Mouse (Mus musculus) ES-Bruce4 (cell line): ENCODE measurements around the gene Fxr2. TPM values are rescaled to one million over a fixed set of nuclear protein-coding genes. Genes with fewer than 3 reads are reported as not detected.
"Not testable (repeated sequence)": the region's sequence is repeated elsewhere in the genome, so short reads cannot be mapped to it uniquely, and the experiment has no call there.

Source experiments
- H3K27ac ChIP-seq: 2 replicates; pipeline ENCODE4 v1.5.1; 2012; ENCODE audit warnings: low read length, inconsistent platforms; ENCODE audit not compliant: insufficient read depth
- H3K27me3 ChIP-seq: 2 replicates; pipeline ENCODE4 v1.6.1; 2012; ENCODE audit warnings: mild to moderate bottlenecking, low read length, inconsistent platforms; ENCODE audit not compliant: control insufficient read depth, poor library complexity, insufficient read depth, severe bottlenecking
- H3K36me3 ChIP-seq: 2 replicates; pipeline ENCODE4 v1.6.1; 2012; ENCODE audit warnings: inconsistent platforms, mild to moderate bottlenecking, low read length, moderate library complexity; ENCODE audit not compliant: control insufficient read depth, poor library complexity, insufficient read depth, severe bottlenecking
- H3K4me1 ChIP-seq: one replicate; pipeline ENCODE4 v1.8.1; 2011; ENCODE audit warnings: low read length; ENCODE audit not compliant: control insufficient read depth, insufficient read depth
- H3K4me3 ChIP-seq: 2 replicates; pipeline ENCODE4 v1.5.1; 2011; ENCODE audit warnings: low read depth, mild to moderate bottlenecking, low read length
- H3K9ac ChIP-seq: 2 replicates; pipeline ENCODE4 v1.6.1; 2012; ENCODE audit warnings: low read depth, mild to moderate bottlenecking, inconsistent platforms; ENCODE audit not compliant: poor library complexity, severe bottlenecking
- H3K9me3 ChIP-seq: replicated peaks from 2 replicates; pipeline ENCODE4 v1.6.1; 2012; ENCODE audit warnings: mild to moderate bottlenecking, low read length, inconsistent platforms; ENCODE audit not compliant: control insufficient read depth, poor library complexity, insufficient read depth, severe bottlenecking
- CTCF ChIP-seq: IDR thresholded peaks from one replicate; pipeline ENCODE4 v1.8.1; 2011; ENCODE audit warnings: low read depth, low read length
- EP300 ChIP-seq: IDR thresholded peaks from 2 replicates; pipeline ENCODE4 v1.6.1; 2011; ENCODE audit warnings: low read depth, low read length; ENCODE audit not compliant: insufficient read depth
- POLR2A ChIP-seq: IDR thresholded peaks from one replicate; pipeline ENCODE4 v1.8.1; 2011; ENCODE audit warnings: low read length; ENCODE audit not compliant: insufficient read depth
- polyA plus RNA-seq: library from polyadenylated mRNA; stranded (reverse); fragments of >200 nt; gene quantifications from 2 replicates; pipeline ENCODE4 v1.2.4, GENCODE M21; 2011; ENCODE audit warnings: low read depth; ENCODE audit not compliant: missing spikeins, insufficient read depth, insufficient read length

The Fxr2 gene
- polyA plus RNA-seq, 1 experiment: 170 TPM

- H3K27ac ChIP-seq: no peak overlapping the region
- no peak overlapping the region for H3K9ac ChIP-seq
- peaks cover 3% of the 10 kb centered on the region for H3K4me1 ChIP-seq
- H3K36me3 ChIP-seq: no peaks in the 10 kb centered on the region
- no peaks in the 10 kb centered on the region for H3K9me3 ChIP-seq
- H3K4me3 ChIP-seq: no peak overlapping the region
- TF ChIP-seq CTCF (no peak), POLR2A (no peak)
- H3K27me3 ChIP-seq: no peaks in the 10 kb centered on the region
These were observed 16.0 kb upstream of the Fxr2 start for GRCm38 (mm10) chr11:69616781-69617180.

GRCm38 (mm10) chr11:69617805-69618204 is 15.0 kb upstream of the Fxr2 start, which contains the start of gene Shbg:
TSS of gene Shbg (minus strand) at chr11:69617905.
- no peak within 1 kb of the TSS for H3K4me3 ChIP-seq
- no peak within 1 kb of the TSS for H3K9ac ChIP-seq
- H3K27me3 ChIP-seq: no peaks in the 10 kb centered on the region
- no peak for TF ChIP-seq EP300
- TF ChIP-seq POLR2A: no peak
- no peak for TF ChIP-seq CTCF
- no peaks in the 10 kb centered on the region for H3K36me3 ChIP-seq
- H3K9me3 ChIP-seq: no peaks in the 10 kb centered on the region
- H3K4me1 ChIP-seq: peaks cover 3% of the 10 kb centered on the region
- H3K27ac ChIP-seq: no peak within 1 kb of the TSS

GRCm38 (mm10) chr11:69620394-69621081 is 12.3 kb upstream of the Fxr2 start:
- H3K9me3 ChIP-seq: no peaks in the 10 kb centered on the region
- H3K27ac ChIP-seq: no peak overlapping the region
- H3K36me3 ChIP-seq: no peaks in the 10 kb centered on the region
- no peak overlapping the region for H3K9ac ChIP-seq
- no peaks in the 10 kb centered on the region for H3K4me1 ChIP-seq
- no peak overlapping the region for H3K4me3 ChIP-seq
- no peak for TF ChIP-seq CTCF
- no peak for TF ChIP-seq POLR2A
- TF ChIP-seq EP300: no peak
- no peaks in the 10 kb centered on the region for H3K27me3 ChIP-seq

- Histone ChIP-seq H3K36me3 (no peaks in the 10 kb centered on the region), H3K9ac (peak within 1 kb of the TSS; percentile 55), H3K27me3 (no peaks in the 10 kb centered on the region), H3K4me3 (peak within 1 kb of the TSS; percentile 71), H3K27ac (no peak within 1 kb of the TSS), H3K9me3 (no peaks in the 10 kb centered on the region), H3K4me1 (no peaks in the 10 kb centered on the region)
- TF ChIP-seq EP300 (no peak), POLR2A (no peak), CTCF (no peak)
These were observed 11.1 kb upstream of the Fxr2 start, which contains the start of gene Sat2 for GRCm38 (mm10) chr11:69621571-69622268. TSS of gene Sat2 (plus strand) at chr11:69622024.

GRCm38 (mm10) chr11:69622406-69622805 is 10.4 kb upstream of the Fxr2 start:
- Histone ChIP-seq H3K9ac (peak overlapping the region; percentile 55), H3K4me3 (peak overlapping the region; percentile 71), H3K9me3 (no peaks in the 10 kb centered on the region), H3K4me1 (no peaks in the 10 kb centered on the region), H3K36me3 (no peaks in the 10 kb centered on the region), H3K27ac (no peak overlapping the region), H3K27me3 (no peaks in the 10 kb centered on the region)
- TF ChIP-seq POLR2A (no peak), CTCF (no peak), EP300 (no peak)

- Histone ChIP-seq H3K9me3 (no peaks in the 10 kb centered on the region), H3K4me1 (no peaks in the 10 kb centered on the region), H3K36me3 (no peaks in the 10 kb centered on the region), H3K27ac (no peak overlapping the region), H3K4me3 (peak overlapping the region; percentile 71), H3K9ac (peak overlapping the region; percentile 68), H3K27me3 (no peaks in the 10 kb centered on the region)
- TF ChIP-seq POLR2A (no peak), CTCF (no peak), EP300 (no peak)
These were observed 9.8 kb upstream of the Fxr2 start for GRCm38 (mm10) chr11:69623006-69623405.

- not testable (repeated sequence) for H3K4me3 ChIP-seq, H3K27me3 ChIP-seq, H3K27ac ChIP-seq, H3K4me1 ChIP-seq, H3K9ac ChIP-seq, H3K36me3 ChIP-seq, H3K9me3 ChIP-seq
These were observed 8.5 kb upstream of the Fxr2 start for GRCm38 (mm10) chr11:69624339-69624738.
